Mouse (Mus musculus) liver, adult (tissue): Measurements from ENCODE around the gene Orai1.

Experiments used
- GATA4 ChIP-seq: IDR thresholded peaks from 2 replicates; pipeline ENCODE4 v1.6.1; 2014; ENCODE audit warnings: mild to moderate bottlenecking, low read length; ENCODE audit not compliant: insufficient replicate concordance

Gene Orai1

DNA sequence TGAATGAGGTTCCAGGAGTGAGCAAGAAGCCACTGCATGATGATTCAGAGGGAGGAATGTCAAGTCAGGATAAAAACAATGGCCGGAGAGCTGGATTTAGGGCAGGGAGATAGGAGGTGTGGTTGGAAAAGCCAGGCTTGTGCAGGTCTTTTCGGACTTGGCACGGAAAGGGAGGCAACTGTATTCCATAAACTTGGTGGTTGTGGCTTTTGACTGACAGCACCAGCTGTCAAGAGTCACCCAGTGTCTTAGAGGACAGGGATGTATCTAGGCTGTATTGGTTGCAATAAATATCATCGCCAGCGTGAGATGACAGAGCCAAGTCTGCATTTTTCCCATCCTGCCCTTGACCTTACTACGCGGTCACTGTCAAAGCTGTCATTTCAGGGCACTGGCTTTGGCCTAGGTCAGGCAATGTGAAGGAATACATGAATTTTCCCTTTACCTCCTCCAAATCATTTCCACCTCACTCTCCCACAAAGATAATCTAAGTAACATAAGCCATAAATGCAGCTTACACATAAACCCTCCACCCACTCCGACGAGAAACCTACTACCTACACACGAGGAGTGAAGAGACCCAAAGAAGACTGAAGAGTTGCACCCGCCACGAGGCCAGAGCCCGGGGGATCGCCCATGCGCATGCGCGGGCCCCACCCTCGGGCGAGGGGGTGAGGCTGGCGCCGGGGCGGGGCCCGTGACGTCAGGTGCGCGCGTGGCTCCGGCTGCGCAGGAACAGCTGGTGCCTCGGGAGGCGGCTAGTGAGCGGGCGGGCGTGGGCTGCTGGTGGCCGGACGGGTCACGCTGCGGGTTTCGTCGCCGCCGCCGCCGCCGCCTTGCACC lies 60.9 kb downstream of the Orai1 start:
- no peak for TF ChIP-seq GATA4

DNA sequence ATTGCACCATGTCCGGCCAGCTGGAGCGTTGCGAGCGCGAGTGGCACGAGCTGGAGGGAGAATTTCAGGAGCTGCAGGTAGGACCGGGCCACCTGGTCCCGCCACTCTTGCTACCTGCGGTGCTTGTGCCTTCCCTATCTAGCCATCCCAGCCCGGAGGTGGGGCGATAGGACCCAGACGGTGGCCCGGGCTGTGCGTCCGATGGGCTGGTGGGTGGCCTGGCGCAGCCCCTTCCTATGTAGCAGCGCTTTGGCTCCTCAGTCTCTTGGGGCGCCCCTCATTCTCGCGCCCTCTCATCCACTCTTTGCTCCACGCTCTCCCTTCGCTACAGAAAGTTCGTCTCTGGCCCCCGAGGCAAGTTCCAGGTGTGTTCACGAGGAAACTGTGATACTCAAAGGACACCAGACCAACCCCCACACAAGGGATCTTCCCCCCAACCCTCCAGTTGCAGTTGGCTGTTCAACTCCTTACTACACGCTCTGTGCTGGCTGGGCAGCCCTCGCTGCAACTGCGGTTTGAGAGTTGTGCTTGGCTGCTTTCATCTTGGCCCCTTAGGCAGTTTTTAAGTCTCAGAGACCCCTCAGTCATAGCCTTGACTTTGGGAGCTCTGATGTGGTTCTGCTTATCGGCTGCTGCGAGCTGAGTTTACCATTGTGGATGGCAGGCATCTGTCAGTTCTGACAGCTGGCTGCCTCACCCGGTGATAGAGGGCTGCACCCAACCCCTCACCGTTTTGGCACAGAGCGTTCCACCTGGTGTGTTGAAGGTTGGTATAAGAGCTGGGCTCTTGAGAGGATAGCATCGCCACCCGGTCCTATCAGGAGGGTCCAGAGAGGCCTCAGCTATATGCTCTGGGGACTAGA lies 61.8 kb downstream of the Orai1 start:
- TF ChIP-seq GATA4, result no peak

DNA sequence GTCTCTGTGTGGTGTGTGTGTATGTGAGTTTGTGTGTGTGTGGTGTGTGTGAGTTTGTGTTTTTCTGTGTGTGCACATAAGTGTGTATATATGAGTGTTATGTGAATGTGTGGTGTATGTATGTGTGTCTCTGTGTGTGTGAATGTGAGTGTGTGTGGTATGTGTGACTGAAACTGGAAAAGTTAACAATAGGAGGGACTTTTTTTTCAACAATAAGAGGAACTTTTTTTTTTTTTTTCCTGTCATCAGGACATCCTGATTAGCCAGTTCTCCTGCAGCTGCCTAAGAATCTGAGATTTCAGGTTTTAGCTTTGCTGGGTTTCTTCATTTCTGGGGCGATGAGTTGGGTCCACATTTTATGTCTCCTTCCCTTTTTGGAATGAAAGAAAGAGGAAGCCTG lies 64.7 kb downstream of the Orai1 start:
- no peak for TF ChIP-seq GATA4

DNA sequence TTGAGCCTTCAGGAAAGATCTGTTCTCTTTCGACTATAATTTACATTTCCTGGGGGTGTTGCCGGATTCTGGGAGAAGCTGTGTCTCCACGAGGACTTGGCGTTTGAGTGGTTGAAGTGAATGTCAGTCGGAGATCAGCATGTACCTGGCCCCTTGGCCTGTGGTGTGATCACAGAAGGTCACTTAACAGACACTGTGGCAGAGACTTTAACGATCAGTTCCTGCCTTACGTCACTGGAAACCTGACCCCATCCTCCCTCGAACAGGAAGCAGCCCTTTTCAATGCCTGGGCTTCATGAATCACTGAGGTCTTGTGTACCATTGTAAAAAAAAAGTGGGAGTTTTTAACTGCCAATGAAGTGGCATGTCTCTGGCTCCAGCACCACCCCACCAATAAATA lies 65.2 kb downstream of the Orai1 start:
- TF ChIP-seq GATA4, result no peak
